Mouse (Mus musculus) MEL (cell line): ENCODE measurements around the gene Ccndbp1.

Source experiments
- CTCF ChIP-seq, 3 experiments: IDR thresholded peaks in 2 of 3; conservative IDR thresholded peaks in 1 of 3; 2 replicates each; pipeline ENCODE4 v1.5.1; 2011 to 2012; ENCODE audit warnings: low read length in 3 of 3, low read depth in 2 of 3, mild to moderate bottlenecking in 2 of 3, improper control_type of control experiment in 1 of 3, inconsistent platforms in 1 of 3, mixed read lengths in 1 of 3, moderate library complexity in 1 of 3; ENCODE audit not compliant: control insufficient read depth in 1 of 3, insufficient read depth in 1 of 3, poor library complexity in 1 of 3, severe bottlenecking in 1 of 3
- ELF1 ChIP-seq: IDR thresholded peaks from 2 replicates; pipeline ENCODE4 v1.6.1; 2014; ENCODE audit warnings: low read depth, mild to moderate bottlenecking, inconsistent platforms, low read length, improper control_type of control experiment, moderate library complexity
- GABPA ChIP-seq: IDR thresholded peaks from 2 replicates; pipeline ENCODE4 v1.6.1; 2012; ENCODE audit warnings: low read depth, mild to moderate bottlenecking, inconsistent platforms, low read length, improper control_type of control experiment, moderate library complexity
- MAFK ChIP-seq: IDR thresholded peaks from 2 replicates; pipeline ENCODE4 v1.6.1; 2011; ENCODE audit warnings: low read depth, mild to moderate bottlenecking, low read length, improper control_type of control experiment, borderline replicate concordance
- POLR2A ChIP-seq, 2 experiments: IDR thresholded peaks; 2 replicates each; pipeline ENCODE4 v1.6.1; 2011 to 2012; ENCODE audit warnings: low read length in 2 of 2, mild to moderate bottlenecking in 2 of 2, control low read depth in 1 of 2, improper control_type of control experiment in 1 of 2, low read depth in 1 of 2, moderate library complexity in 1 of 2; ENCODE audit not compliant: control insufficient read depth in 1 of 2, insufficient read depth in 1 of 2, poor library complexity in 1 of 2
- ZNF384 ChIP-seq: IDR thresholded peaks from 2 replicates; pipeline ENCODE4 v1.6.1; 2012; ENCODE audit warnings: low read depth, mild to moderate bottlenecking, inconsistent platforms, low read length, improper control_type of control experiment

DNA sequence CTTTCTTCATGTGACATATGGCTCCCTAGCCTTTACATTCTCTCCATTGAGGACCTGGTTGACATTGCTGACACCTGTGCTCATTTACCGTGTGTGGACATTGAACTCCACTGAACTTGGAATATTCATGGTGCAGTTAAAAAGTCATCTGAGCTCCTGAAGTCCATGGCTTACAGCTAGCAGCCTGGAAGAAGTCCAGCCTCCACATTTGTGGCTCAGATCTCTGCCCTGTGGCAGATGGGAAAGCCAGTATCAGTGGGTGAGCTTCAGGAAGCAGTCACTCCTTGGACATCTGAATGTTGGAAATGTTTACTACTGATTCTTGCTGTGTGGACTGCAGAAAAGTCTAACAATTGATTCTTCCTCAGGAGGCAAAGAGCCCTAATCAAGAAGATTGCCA, 1.2 kb upstream of the Ccndbp1 start:
- TF ChIP-seq CTCF (IDR thresholded peaks at IDR 0.05 in 2 of 3, conservative IDR thresholded peaks at IDR 0.05 in 1 of 3; ENCODE audit: control insufficient read depth in 1 of 3, insufficient read depth in 1 of 3, low read depth in 2 of 3, low read length in 3 of 3, poor library complexity in 1 of 3, severe bottlenecking in 1 of 3) (no peak), MAFK (no peak), GABPA (no peak), ELF1 (no peak), ZNF384 (no peak), POLR2A (IDR thresholded peaks at IDR 0.05; ENCODE audit: control insufficient read depth in 1 of 2, insufficient read depth in 1 of 2, low read depth in 1 of 2, low read length in 2 of 2, poor library complexity in 1 of 2) (no peak)
